Mouse (Mus musculus) kidney, postnatal 4 days (tissue): ENCODE measurements around the gene Sval2.

Source experiments
- DNase-seq, 2 experiments: peaks; one replicate each; pipeline ENCODE4 v3.0.0; 2021; ENCODE audit warnings: mixed read lengths in 2 of 2

Gene Sval2

GRCm38 (mm10) chr6:41852689-41853088 lies at the start of gene Sval2:
Gene Sval2, plus strand, starts transcription at chr6:41852989.
- DNase-seq = no peak

GRCm38 (mm10) chr6:41824086-41824485 lies 28.7 kb upstream of the Sval2 start:
- DNase-seq = no peak

- no peak for DNase-seq
These were observed 23.3 kb upstream of the Sval2 start for GRCm38 (mm10) chr6:41829516-41829915.

- no peak for DNase-seq
These were observed 5.6 kb upstream of the Sval2 start, which contains the start of gene Pip for GRCm38 (mm10) chr6:41847235-41847634. Gene Pip, plus strand, starts transcription at chr6:41847535.

- DNase-seq = no peak
These were observed 11.2 kb downstream of the Sval2 start for GRCm38 (mm10) chr6:41864038-41864437.

- DNase-seq = no peak
These were observed 58.8 kb downstream of the Sval2 start for GRCm38 (mm10) chr6:41911625-41912024.
